Mouse (Mus musculus) spleen, postnatal 4 days (tissue): ENCODE data around the gene Grm3.

Experiments used
- DNase-seq, 2 experiments: peaks; one replicate each; pipeline ENCODE4 v3.0.0; 2022; ENCODE audit warnings: low spot score in 2 of 2

The Grm3 gene

GRCm38 (mm10) chr5:9623095-9623459, 101.9 kb downstream of the Grm3 start:
- no peak for DNase-seq

DNA sequence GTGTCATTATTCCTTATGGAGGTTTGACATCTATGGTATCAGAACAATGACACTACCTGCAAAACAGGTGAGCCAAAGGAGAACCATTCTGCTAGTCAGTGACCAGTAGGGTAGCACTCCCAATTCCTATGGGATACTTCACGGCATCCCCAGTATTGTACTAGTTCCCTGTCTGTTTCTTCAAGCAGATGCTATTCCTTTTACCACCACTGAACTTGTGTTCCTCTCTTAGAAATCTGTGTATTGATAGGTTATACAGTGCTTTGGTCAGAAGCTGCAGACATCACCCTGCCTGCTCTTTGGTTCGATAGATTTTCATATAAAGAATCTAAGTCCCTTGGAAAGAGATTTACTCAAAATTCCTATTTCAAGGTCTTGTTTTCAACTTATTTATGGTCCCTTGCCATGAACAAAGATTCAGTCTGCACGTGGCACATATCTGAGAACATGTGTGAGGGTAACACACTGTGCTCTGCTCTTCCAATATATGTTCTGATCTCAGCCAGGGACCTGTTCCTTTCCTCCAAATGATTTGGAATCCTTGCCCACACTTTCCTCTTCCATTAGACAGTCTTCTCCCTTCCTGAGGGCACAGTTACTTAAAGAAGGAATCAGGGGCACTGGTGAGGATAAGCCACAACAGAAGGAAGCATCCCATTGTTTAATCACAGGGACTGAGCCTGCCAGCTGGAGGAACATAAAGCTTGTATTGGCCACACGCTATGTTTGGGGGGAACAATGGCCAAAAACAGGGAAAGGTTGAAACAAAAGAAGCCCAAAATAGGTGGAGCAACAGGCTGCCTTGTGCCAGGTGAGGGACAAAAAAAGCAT, 102.5 kb downstream of the Grm3 start:
- no peak for DNase-seq

- no peak for DNase-seq
Measured at GRCm38 (mm10) chr5:9621417-9622067, 103.4 kb downstream of the Grm3 start.

DNA sequence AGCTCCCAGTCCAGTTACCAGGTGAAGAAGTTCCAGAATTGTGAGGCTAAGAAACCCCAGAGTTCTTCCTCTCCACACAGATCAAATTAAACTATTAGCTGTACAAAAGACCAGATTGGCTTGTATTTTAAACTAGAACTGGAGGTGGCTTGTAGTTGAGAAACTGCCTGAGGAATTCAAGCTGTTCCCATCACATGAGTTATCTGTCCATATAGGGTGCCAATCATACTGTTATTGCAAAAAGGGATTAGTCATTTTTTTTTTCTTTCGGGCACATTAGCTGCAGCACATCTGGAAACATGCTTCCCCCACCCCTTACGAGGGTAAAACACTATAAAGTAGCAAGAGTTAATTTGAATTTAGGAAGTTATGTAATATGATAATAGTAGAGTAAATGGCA, 145.9 kb downstream of the Grm3 start:
- no peak for DNase-seq

DNA sequence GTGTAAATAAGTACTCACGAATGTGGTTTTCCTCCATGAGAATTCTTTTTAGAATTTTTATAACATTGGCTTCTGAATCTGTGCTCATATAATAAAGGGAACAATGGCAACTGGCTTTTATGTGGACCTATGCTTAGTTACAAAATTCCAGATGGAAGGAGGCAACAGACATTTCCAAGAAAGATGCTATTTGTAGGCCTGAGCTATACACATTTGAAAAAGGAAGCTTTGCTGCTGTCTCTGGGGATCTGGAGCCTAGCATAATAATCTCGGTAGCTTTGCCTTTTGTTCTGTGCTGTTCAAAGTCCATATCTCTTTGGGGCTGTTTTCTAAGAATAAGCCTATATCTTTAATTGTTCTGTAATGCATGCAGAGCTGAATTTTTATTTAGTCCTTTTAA, 146.4 kb downstream of the Grm3 start:
- no peak for DNase-seq

DNA sequence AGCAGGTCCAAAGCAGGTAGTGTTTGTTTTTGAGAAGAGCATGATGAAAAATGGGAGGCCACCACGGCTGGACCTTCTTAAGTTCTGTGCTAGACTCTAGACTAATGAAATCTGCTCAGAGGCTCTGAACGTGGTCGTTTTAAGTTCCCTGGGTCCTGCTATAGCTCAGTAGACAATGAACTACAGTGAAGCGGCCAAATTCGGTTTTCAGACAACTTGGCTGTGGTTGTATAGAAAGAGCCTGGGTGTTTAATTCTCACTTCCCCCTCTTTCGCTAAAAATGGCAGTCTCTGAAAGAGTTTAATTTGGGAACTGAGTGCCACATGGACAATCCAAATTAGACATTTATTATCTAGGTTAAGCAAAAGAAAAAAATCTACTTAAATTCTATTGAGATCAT, 154.0 kb downstream of the Grm3 start:
- DNase-seq, result no peak

GRCm38 (mm10) chr5:9557706-9558105, 167.3 kb downstream of the Grm3 start:
- DNase-seq, result no peak

- DNase-seq, result no peak
Measured at GRCm38 (mm10) chr5:9540822-9541557, 184.0 kb downstream of the Grm3 start.

- DNase-seq, result no peak
Measured at GRCm38 (mm10) chr5:9525507-9525906, 199.5 kb downstream of the Grm3 start.

GRCm38 (mm10) chr5:9511027-9511426, 213.9 kb downstream of the Grm3 start:
- no peak for DNase-seq

DNA sequence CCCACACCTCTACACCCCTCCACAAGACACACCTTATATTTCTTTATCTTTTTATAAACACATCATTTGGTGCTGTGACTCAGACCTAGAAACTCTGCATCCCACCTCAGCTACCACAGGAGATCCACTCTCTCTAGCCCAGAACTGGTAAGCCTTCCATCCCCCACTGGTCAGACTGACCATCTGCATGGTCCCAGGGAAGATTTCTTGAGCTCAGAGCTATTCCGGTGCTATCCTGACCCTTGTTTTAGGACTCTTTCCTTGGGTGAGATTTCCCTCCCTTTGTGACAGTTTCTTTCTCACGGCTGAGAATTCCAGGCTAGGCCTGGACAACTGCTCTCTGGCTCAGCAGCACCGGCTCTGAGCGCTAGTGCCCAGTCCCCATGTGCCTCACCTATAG, 227.7 kb downstream of the Grm3 start:
- no peak for DNase-seq

DNA sequence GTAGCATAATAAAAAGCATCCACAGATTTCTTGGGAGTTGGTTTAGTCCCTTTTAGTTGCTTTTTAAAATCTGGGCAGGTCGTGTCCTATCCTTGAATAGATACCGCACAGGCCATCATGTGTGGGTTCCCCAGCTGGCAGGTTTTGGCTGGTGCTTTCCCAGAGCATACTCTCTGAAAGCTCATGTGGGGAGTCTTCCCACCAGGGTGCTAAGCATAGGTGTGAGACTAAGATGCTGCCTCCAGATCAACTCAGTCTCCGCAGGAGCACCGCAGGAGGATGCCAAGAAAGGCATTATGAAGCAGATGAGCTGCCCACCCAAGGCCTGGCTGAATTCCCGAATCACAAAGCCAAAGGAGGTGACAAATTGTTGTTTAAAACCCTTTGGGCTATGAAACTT, 229.5 kb downstream of the Grm3 start:
- no peak for DNase-seq

DNA sequence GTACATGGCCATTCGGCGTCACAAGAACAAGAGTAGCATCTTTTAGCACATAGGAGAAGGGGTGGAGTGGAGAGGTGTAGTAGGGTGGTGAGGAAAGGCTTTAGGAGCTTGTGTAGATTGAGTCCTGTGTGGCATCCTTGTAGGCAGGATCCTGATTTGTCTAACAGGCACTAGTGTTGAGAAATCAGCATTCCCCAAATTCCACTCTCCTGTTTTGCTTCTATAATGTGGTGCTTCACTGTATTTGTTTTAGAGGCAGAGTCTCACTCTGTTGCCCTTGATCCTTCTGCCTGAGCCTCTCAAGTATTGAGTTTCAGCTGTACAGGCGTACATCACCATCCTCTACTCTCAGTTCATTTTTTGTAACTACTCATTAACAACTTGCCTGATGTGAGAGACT, 247.4 kb downstream of the Grm3 start:
- DNase-seq, result no peak

GRCm38 (mm10) chr5:9453298-9453697, 271.7 kb downstream of the Grm3 start:
- no peak for DNase-seq

DNA sequence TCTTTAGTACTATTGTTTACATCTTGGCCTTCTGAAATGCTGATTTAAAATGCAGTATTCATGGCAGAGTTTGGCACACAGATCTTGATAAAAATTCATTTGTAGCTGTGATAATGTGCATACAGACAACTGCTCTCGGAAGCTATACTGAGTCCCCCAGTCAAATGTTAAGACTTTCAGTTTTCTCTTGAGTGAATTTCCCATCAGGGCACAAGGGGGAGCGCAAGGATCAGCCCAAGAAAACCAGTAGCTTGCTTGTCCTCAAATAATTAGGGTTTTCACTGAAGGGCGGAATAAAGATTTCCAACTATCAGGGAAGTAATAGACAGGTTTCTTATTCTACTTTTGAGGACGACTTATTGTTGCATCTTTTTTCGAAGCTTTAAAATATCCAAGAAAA, 275.4 kb downstream of the Grm3 start:
- DNase-seq, result no peak

DNA sequence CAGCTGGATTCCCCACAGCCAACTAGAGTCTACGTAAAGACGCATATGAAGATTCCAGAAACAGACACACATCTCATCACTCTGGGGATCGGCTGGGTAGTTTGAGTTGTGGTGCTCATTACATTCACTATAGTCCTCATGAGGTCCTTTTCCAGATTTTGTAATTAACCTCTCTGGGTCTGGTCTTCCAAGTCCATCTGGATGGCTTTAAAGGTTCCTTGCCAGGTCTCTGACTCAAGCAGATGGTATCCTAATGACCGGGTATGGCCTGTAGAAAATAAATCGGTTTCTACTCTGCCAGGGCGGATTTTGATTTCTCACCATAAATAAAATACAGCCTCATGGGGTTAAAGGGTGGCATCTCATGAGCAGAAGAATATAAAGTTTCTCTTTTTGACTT, 276.0 kb downstream of the Grm3 start:
- DNase-seq, result no peak

GRCm38 (mm10) chr5:9446146-9446545, 278.8 kb downstream of the Grm3 start:
- DNase-seq, result no peak
